Mouse (Mus musculus): ENCODE data around the gene Kel. TPM values are rescaled to one million over a fixed set of nuclear protein-coding genes. Genes with fewer than 3 reads are reported as not detected.

Gene Kel
- 1.0 and 1.3 TPM in 2 replicates for polyA plus RNA-seq (2012)

- TF ChIP-seq GATA1 (IDR thresholded peaks at IDR 0.05; ENCODE audit: low read length) = peak; percentile 53
These were observed at the start of gene Kel for GRCm38 (mm10) chr6:41704123-41704522. TSS of gene Kel (minus strand) at chr6:41704339.

GRCm38 (mm10) chr6:41744664-41745392, 40.7 kb upstream of the Kel start:
- no peak for TF ChIP-seq GATA1 (IDR thresholded peaks at IDR 0.05; ENCODE audit: low read length)

- no peak for TF ChIP-seq GATA1 (IDR thresholded peaks at IDR 0.05; ENCODE audit: low read length)
These were observed 37.0 kb upstream of the Kel start for GRCm38 (mm10) chr6:41741101-41741500.

- TF ChIP-seq GATA1 (IDR thresholded peaks at IDR 0.05; ENCODE audit: low read length) = no peak
These were observed 30.8 kb upstream of the Kel start for GRCm38 (mm10) chr6:41734719-41735470.

GRCm38 (mm10) chr6:41727989-41728609, 24.0 kb upstream of the Kel start:
- no peak for TF ChIP-seq GATA1 (IDR thresholded peaks at IDR 0.05; ENCODE audit: low read length)

- no peak for TF ChIP-seq GATA1 (IDR thresholded peaks at IDR 0.05; ENCODE audit: low read length)
These were observed 17.3 kb upstream of the Kel start for GRCm38 (mm10) chr6:41721430-41721829.

GRCm38 (mm10) chr6:41710281-41710680, 6.1 kb upstream of the Kel start:
- no peak for TF ChIP-seq GATA1 (IDR thresholded peaks at IDR 0.05; ENCODE audit: low read length)

- no peak for TF ChIP-seq GATA1 (IDR thresholded peaks at IDR 0.05; ENCODE audit: low read length)
These were observed 2.1 kb upstream of the Kel start for GRCm38 (mm10) chr6:41706275-41706674.

GRCm38 (mm10) chr6:41702928-41703327, 1.2 kb downstream of the Kel start:
- no peak for TF ChIP-seq GATA1 (IDR thresholded peaks at IDR 0.05; ENCODE audit: low read length)

- TF ChIP-seq GATA1 (IDR thresholded peaks at IDR 0.05; ENCODE audit: low read length) = no peak
These were observed 2.9 kb downstream of the Kel start for GRCm38 (mm10) chr6:41701245-41701644.

GRCm38 (mm10) chr6:41694407-41694806, 9.7 kb downstream of the Kel start:
- TF ChIP-seq GATA1 (IDR thresholded peaks at IDR 0.05; ENCODE audit: low read length) = no peak

- no peak for TF ChIP-seq GATA1 (IDR thresholded peaks at IDR 0.05; ENCODE audit: low read length)
These were observed 11.9 kb downstream of the Kel start for GRCm38 (mm10) chr6:41692200-41692599.

- TF ChIP-seq GATA1 (IDR thresholded peaks at IDR 0.05; ENCODE audit: low read length) = no peak
These were observed 18.5 kb downstream of the Kel start for GRCm38 (mm10) chr6:41685596-41685995.

- TF ChIP-seq GATA1 (IDR thresholded peaks at IDR 0.05; ENCODE audit: low read length) = no peak
These were observed 19.2 kb downstream of the Kel start for GRCm38 (mm10) chr6:41684911-41685310.

GRCm38 (mm10) chr6:41684131-41684530, 20.0 kb downstream of the Kel start, which contains the start of gene Llcfc1:
TSS of gene Llcfc1 (plus strand) at chr6:41684431.
- TF ChIP-seq GATA1 (IDR thresholded peaks at IDR 0.05; ENCODE audit: low read length) = no peak

- TF ChIP-seq GATA1 (IDR thresholded peaks at IDR 0.05; ENCODE audit: low read length) = no peak
These were observed 22.5 kb downstream of the Kel start for GRCm38 (mm10) chr6:41681656-41682055.
